Mouse (Mus musculus) lung, embryonic 14.5 days (tissue): Measurements from ENCODE around the gene Gipc2. TPM values are rescaled to one million over a fixed set of nuclear protein-coding genes. Genes with fewer than 3 reads are reported as not detected.

Source experiments
- ATAC-seq: fragments of 200-750 bp; cut with Nextera tagmentation; 2 replicates; pipeline ENCODE4 v1.8.0; 2017; ENCODE audit warnings: mild to moderate bottlenecking, moderate TSS enrichment, moderate library complexity; ENCODE audit not compliant: insufficient read depth
- DNase-seq: peaks from one replicate; pipeline ENCODE4 v3.0.0-alpha.2; 2015
- H3K27ac ChIP-seq: fragments of 300-500 bp; sonication (generic); 2 replicates; pipeline ENCODE4 v1.5.1; 2014; ENCODE audit warnings: low read depth, mild to moderate bottlenecking, moderate library complexity
- H3K27me3 ChIP-seq: fragments of 300-500 bp; sonication (generic); 2 replicates; pipeline ENCODE4 v1.6.1; 2014; ENCODE audit warnings: low read length, control low read depth; ENCODE audit not compliant: insufficient read depth
- H3K36me3 ChIP-seq: fragments of 300-500 bp; sonication (generic); 2 replicates; pipeline ENCODE4 v1.6.1; 2014; ENCODE audit warnings: control low read depth; ENCODE audit not compliant: insufficient read depth
- H3K4me1 ChIP-seq: fragments of 300-500 bp; sonication (generic); 2 replicates; pipeline ENCODE4 v1.6.1; 2014; ENCODE audit warnings: antibody characterized with exemption, control low read depth; ENCODE audit not compliant: insufficient read depth
- H3K4me2 ChIP-seq: fragments of 300-500 bp; sonication (generic); 2 replicates; pipeline ENCODE4 v1.6.1; 2014; ENCODE audit warnings: mild to moderate bottlenecking
- H3K4me3 ChIP-seq: fragments of 300-500 bp; sonication (generic); 2 replicates; pipeline ENCODE4 v1.5.1; 2014; ENCODE audit warnings: low read depth, low read length
- H3K9ac ChIP-seq: fragments of 300-500 bp; sonication (generic); 2 replicates; pipeline ENCODE4 v1.6.1; 2014
- H3K9me3 ChIP-seq: fragments of 300-500 bp; sonication (generic); 2 replicates; pipeline ENCODE4 v1.6.1; 2016; ENCODE audit warnings: low read depth, low read length, control low read depth
- CTCF ChIP-seq: IDR thresholded peaks from 2 replicates; pipeline ENCODE4 v1.5.1; 2016; ENCODE audit warnings: antibody characterized with exemption, low read depth
- WGBS: fragments of 180-500 bp; shearing (Covaris S2); extraction: QIAGEN DNeasy Blood & Tissue Kit; methylation state at CpG from one replicate; pipeline ENCODE4 v1.1.7; 2014; 5-methylcytosine and 5-hydroxymethylcytosine counted together
- polyA plus RNA-seq: library from polyadenylated mRNA; unstranded; fragments of >200 nt; fragmentation: Nextera tagmentation; extraction: Ambion mirVana; gene quantifications from 2 replicates; pipeline ENCODE4 v1.2.1, GENCODE M21; 2014

Gene Gipc2
- 4.3 and 6.8 TPM in 2 replicates for polyA plus RNA-seq

GRCm38 (mm10) chr3:152166099-152166423 lies at the start of gene Gipc2:
Gene Gipc2, minus strand, starts transcription at chr3:152166230.
- 21% methylated on average over 10 of the region's 10 CpGs for WGBS
- ATAC-seq (no peak), DNase-seq (no peak)
- Histone ChIP-seq H3K27me3 (peaks cover 10% of the 10 kb centered on the region), H3K36me3 (no peaks in the 10 kb centered on the region), H3K9me3 (no peaks in the 10 kb centered on the region), H3K4me1 (peaks cover 18% of the 10 kb centered on the region; the same call in 1 of the 2 replicates), H3K4me3 (peak within 1 kb of the TSS; percentile 48), H3K27ac (0 out of 2 replicates have a peak within 1 kb of the TSS, but pooled peaks have one; percentile 8), H3K4me2 (peak within 1 kb of the TSS; percentile 96), H3K9ac (peak within 1 kb of the TSS; percentile 55)
- TF ChIP-seq CTCF, result no peak

- Histone ChIP-seq H3K36me3 (peaks cover 36% of the 10 kb centered on the region), H3K4me1 (peaks cover 6% of the 10 kb centered on the region; the same call in 1 of the 2 replicates), H3K27me3 (no peaks in the 10 kb centered on the region), H3K9me3 (no peaks in the 10 kb centered on the region), H3K4me3 (peak overlapping the region; percentile 99), H3K27ac (no peak overlapping the region), H3K4me2 (peak overlapping the region; percentile 83), H3K9ac (peak overlapping the region; percentile 100; the same call in 1 of the 2 replicates)
- DNase-seq (no peak), ATAC-seq (no peak)
- TF ChIP-seq CTCF, result no peak
- WGBS, result 28% methylated on average over 3 of the region's 3 CpGs
Measured at GRCm38 (mm10) chr3:152213416-152213815, 47.4 kb upstream of the Gipc2 start.

- peak overlapping the region; percentile 100; the same call in 1 of the 2 replicates for H3K27ac ChIP-seq
- under 1% methylated on average over 7 of the region's 7 CpGs for WGBS
- TF ChIP-seq CTCF, result no peak
- no peak for ATAC-seq
- peak overlapping the region; percentile 100 for H3K9ac ChIP-seq
- H3K4me3 ChIP-seq, result peak overlapping the region; percentile 99
- H3K4me1 ChIP-seq, result peaks cover 6% of the 10 kb centered on the region; the same call in 1 of the 2 replicates
- peaks cover 20% of the 10 kb centered on the region for H3K36me3 ChIP-seq
- H3K27me3 ChIP-seq, result no peaks in the 10 kb centered on the region
- peak overlapping the region; percentile 83 for H3K4me2 ChIP-seq
- no peaks in the 10 kb centered on the region for H3K9me3 ChIP-seq
- peak; percentile 30 for DNase-seq
Measured at GRCm38 (mm10) chr3:152211731-152212279, 45.8 kb upstream of the Gipc2 start.

GRCm38 (mm10) chr3:152210728-152211391 lies 44.8 kb upstream of the Gipc2 start:
- WGBS, result under 1% methylated on average over 61 of the region's 68 CpGs
- H3K9me3 ChIP-seq, result no peaks in the 10 kb centered on the region
- peak overlapping the region; percentile 83 for H3K4me2 ChIP-seq
- DNase-seq, result peak; percentile 64
- H3K4me3 ChIP-seq, result peak overlapping the region; percentile 99
- peaks cover 10% of the 10 kb centered on the region for H3K36me3 ChIP-seq
- no peaks in the 10 kb centered on the region for H3K27me3 ChIP-seq
- peak; percentile 66 for ATAC-seq
- peak overlapping the region; percentile 100 for H3K27ac ChIP-seq
- peak overlapping the region; percentile 100 for H3K9ac ChIP-seq
- H3K4me1 ChIP-seq, result peaks cover 6% of the 10 kb centered on the region; the same call in 1 of the 2 replicates
- no peak for TF ChIP-seq CTCF

GRCm38 (mm10) chr3:152209967-152210634 lies 44.1 kb upstream of the Gipc2 start, which contains the start of the genes Dnajb4 and Fubp1:
Gene Dnajb4, minus strand, starts transcription at chr3:152210302.
Gene Fubp1, plus strand, starts transcription at chr3:152210422.
- H3K4me3 ChIP-seq, result peak within 1 kb of the TSS; percentile 99
- peaks cover 5% of the 10 kb centered on the region; the same call in 1 of the 2 replicates for H3K36me3 ChIP-seq
- no peaks in the 10 kb centered on the region for H3K27me3 ChIP-seq
- peak; percentile 97 for ATAC-seq
- H3K27ac ChIP-seq, result peak within 1 kb of the TSS; percentile 100
- H3K9ac ChIP-seq, result peak within 1 kb of the TSS; percentile 100
- WGBS, result under 1% methylated on average over 84 of the region's 85 CpGs
- peaks cover 6% of the 10 kb centered on the region; the same call in 1 of the 2 replicates for H3K4me1 ChIP-seq
- TF ChIP-seq CTCF, result no peak
- H3K9me3 ChIP-seq, result no peaks in the 10 kb centered on the region
- H3K4me2 ChIP-seq, result peak within 1 kb of the TSS; percentile 83
- DNase-seq, result peak; percentile 100

GRCm38 (mm10) chr3:152209177-152209966 lies 43.3 kb upstream of the Gipc2 start:
- H3K36me3 ChIP-seq, result peaks cover 5% of the 10 kb centered on the region; the same call in 1 of the 2 replicates
- H3K9ac ChIP-seq, result peak overlapping the region; percentile 100
- H3K4me1 ChIP-seq, result peaks cover 6% of the 10 kb centered on the region; the same call in 1 of the 2 replicates
- H3K9me3 ChIP-seq, result no peaks in the 10 kb centered on the region
- WGBS, result 2% methylated on average over 25 of the region's 25 CpGs
- ATAC-seq, result peak; percentile 42
- H3K4me2 ChIP-seq, result peak overlapping the region; percentile 80
- H3K27ac ChIP-seq, result peak overlapping the region; percentile 100
- no peak for TF ChIP-seq CTCF
- peak; percentile 72 for DNase-seq
- H3K4me3 ChIP-seq, result peak overlapping the region; percentile 99
- H3K27me3 ChIP-seq, result no peaks in the 10 kb centered on the region
